Mouse (Mus musculus) intestine, embryonic 15.5 days (tissue): ENCODE measurements around the gene Prpf6. TPM values are rescaled to one million over a fixed set of nuclear protein-coding genes. Genes with fewer than 3 reads are reported as not detected.

ENCODE experiments used
- ATAC-seq: fragments of 200-750 bp; cut with Nextera tagmentation; 2 replicates; pipeline ENCODE4 v1.8.0; 2017; ENCODE audit warnings: moderate TSS enrichment, moderate library complexity
- H3K27ac ChIP-seq: fragments of 300-500 bp; sonication (generic); 2 replicates; pipeline ENCODE4 v1.5.1; 2015; ENCODE audit warnings: mild to moderate bottlenecking, inconsistent platforms
- H3K27me3 ChIP-seq: fragments of 300-500 bp; sonication (generic); replicated peaks from 2 replicates; pipeline ENCODE4 v1.6.1; 2015; ENCODE audit warnings: inconsistent platforms
- H3K36me3 ChIP-seq: fragments of 300-500 bp; sonication (generic); 2 replicates; pipeline ENCODE4 v1.6.1; 2015; ENCODE audit warnings: inconsistent platforms
- H3K4me1 ChIP-seq: fragments of 300-500 bp; sonication (generic); replicated peaks from 2 replicates; pipeline ENCODE4 v1.6.1; 2015; ENCODE audit warnings: inconsistent platforms
- H3K4me2 ChIP-seq: fragments of 300-500 bp; sonication (generic); replicated peaks from 2 replicates; pipeline ENCODE4 v1.6.1; 2015; ENCODE audit warnings: mild to moderate bottlenecking, inconsistent platforms
- H3K4me3 ChIP-seq: fragments of 300-500 bp; sonication (generic); replicated peaks from 2 replicates; pipeline ENCODE4 v1.5.1; 2015; ENCODE audit warnings: inconsistent platforms
- H3K9ac ChIP-seq: fragments of 300-500 bp; sonication (generic); 2 replicates; pipeline ENCODE4 v1.6.1; 2015; ENCODE audit warnings: inconsistent platforms
- H3K9me3 ChIP-seq: fragments of 300-500 bp; sonication (generic); 2 replicates; pipeline ENCODE4 v1.6.1; 2016; ENCODE audit warnings: inconsistent platforms
- WGBS: fragments of 180-500 bp; shearing (Covaris S2); methylation state at CpG from one replicate; pipeline ENCODE4 v1.1.7; 2015; 5-methylcytosine and 5-hydroxymethylcytosine counted together
- polyA plus RNA-seq: library from polyadenylated mRNA; unstranded; fragments of >200 nt; fragmentation: Nextera tagmentation; extraction: Ambion mirVana; gene quantifications from 2 replicates; pipeline ENCODE4 v1.2.1, GENCODE M21; 2015

Gene Prpf6
- polyA plus RNA-seq, 1 experiment from 2014 or later, result 50.5 TPM

DNA sequence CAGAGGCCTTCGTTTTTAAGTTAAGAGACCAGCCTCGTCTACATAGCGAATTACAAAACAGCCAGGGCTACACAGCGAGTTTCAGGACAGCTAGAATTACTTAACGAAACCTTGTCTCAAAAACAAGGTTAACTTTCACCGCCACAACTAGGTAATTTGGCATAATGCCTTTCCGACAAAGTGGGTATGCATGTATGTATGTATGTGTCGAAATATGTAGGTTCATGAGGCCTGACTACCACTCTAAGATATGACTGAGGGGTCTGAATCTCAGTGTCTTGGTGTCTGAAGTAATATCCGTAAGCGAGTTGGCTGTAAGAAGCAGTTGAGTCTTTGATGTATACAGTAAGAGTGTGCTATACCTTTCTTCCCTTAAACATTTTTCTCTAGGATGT lies 10.1 kb downstream of the Prpf6 start:
- H3K27me3 ChIP-seq, result 0 out of 2 replicates have a peak, but pooled peaks cover 3% of the 10 kb centered on the region
- H3K27ac ChIP-seq, result no peak overlapping the region
- H3K36me3 ChIP-seq, result no peaks in the 10 kb centered on the region
- WGBS, result 22% methylated on average over 10 of the region's 10 CpGs
- H3K4me2 ChIP-seq, result peak overlapping the region; percentile 74
- H3K4me1 ChIP-seq, result peaks cover 16% of the 10 kb centered on the region
- H3K4me3 ChIP-seq, result peak overlapping the region; percentile 87
- ATAC-seq, result no peak
- no peaks in the 10 kb centered on the region for H3K9me3 ChIP-seq
- peak overlapping the region; percentile 90 for H3K9ac ChIP-seq

- H3K9me3 ChIP-seq, result no peaks in the 10 kb centered on the region
- no peak for ATAC-seq
- peak overlapping the region; percentile 74 for H3K4me2 ChIP-seq
- peaks cover 14% of the 10 kb centered on the region for H3K4me1 ChIP-seq
- H3K4me3 ChIP-seq, result no peak overlapping the region
- 0 out of 2 replicates have a peak, but pooled peaks cover 3% of the 10 kb centered on the region for H3K27me3 ChIP-seq
- WGBS, result 73% methylated on average over 4 of the region's 4 CpGs
- H3K9ac ChIP-seq, result peak overlapping the region; percentile 90; the same call in 1 of the 2 replicates
- H3K36me3 ChIP-seq, result no peaks in the 10 kb centered on the region
- H3K27ac ChIP-seq, result no peak overlapping the region
Measured at GRCm38 (mm10) chr2:181602367-181602766, 10.7 kb downstream of the Prpf6 start.

GRCm38 (mm10) chr2:181618761-181619495 lies 27.3 kb downstream of the Prpf6 start:
- Histone ChIP-seq H3K4me1 (no peaks in the 10 kb centered on the region), H3K27ac (no peak overlapping the region), H3K9ac (no peak overlapping the region), H3K4me3 (no peak overlapping the region), H3K27me3 (no peaks in the 10 kb centered on the region), H3K4me2 (no peak overlapping the region), H3K9me3 (no peaks in the 10 kb centered on the region), H3K36me3 (peaks cover 24% of the 10 kb centered on the region)
- no peak for ATAC-seq
- WGBS, result 90% methylated on average over 5 of the region's 5 CpGs

GRCm38 (mm10) chr2:181623401-181623800 lies 31.7 kb downstream of the Prpf6 start:
- H3K9ac ChIP-seq, result no peak overlapping the region
- no peak for ATAC-seq
- H3K36me3 ChIP-seq, result peaks cover 20% of the 10 kb centered on the region

GRCm38 (mm10) chr2:181628471-181628870 lies 36.8 kb downstream of the Prpf6 start:
- ATAC-seq, result no peak
- no peak overlapping the region for H3K4me3 ChIP-seq
- H3K4me2 ChIP-seq, result no peak overlapping the region
- H3K27ac ChIP-seq, result no peak overlapping the region
- H3K4me1 ChIP-seq, result no peaks in the 10 kb centered on the region
- H3K27me3 ChIP-seq, result no peaks in the 10 kb centered on the region
- no peaks in the 10 kb centered on the region for H3K9me3 ChIP-seq
- no peak overlapping the region for H3K9ac ChIP-seq
- H3K36me3 ChIP-seq, result peaks cover 6% of the 10 kb centered on the region; the same call in 1 of the 2 replicates

More at GRCm38 (mm10) chr2:181623401-181623800, 31.7 kb downstream of the Prpf6 start:
- no peaks in the 10 kb centered on the region for H3K27me3 ChIP-seq
- no peaks in the 10 kb centered on the region for H3K4me1 ChIP-seq
- H3K27ac ChIP-seq, result no peak overlapping the region
- no peak overlapping the region for H3K4me2 ChIP-seq
- H3K9me3 ChIP-seq, result no peaks in the 10 kb centered on the region
- H3K4me3 ChIP-seq, result no peak overlapping the region

DNA sequence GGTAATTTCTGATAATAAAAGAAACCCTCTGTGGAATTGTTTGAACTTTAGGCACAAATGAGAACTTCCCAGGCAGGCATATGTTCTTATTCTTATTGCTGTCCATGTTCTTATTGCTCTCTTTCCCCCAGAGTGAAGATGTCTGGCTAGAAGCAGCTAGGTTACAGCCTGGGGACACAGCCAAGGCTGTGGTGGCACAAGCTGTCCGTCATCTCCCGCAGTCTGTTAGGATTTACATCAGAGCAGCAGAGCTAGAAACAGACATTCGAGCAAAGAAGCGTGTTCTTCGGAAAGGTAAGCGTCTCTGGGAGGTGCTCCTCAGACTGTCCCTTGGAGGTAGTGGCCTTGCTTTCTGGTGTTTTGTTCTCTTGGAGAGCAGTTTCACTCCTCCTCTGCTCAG lies 41.0 kb downstream of the Prpf6 start:
- no peaks in the 10 kb centered on the region for H3K9me3 ChIP-seq
- no peak overlapping the region for H3K27ac ChIP-seq
- WGBS, result 97% methylated on average over 6 of the region's 6 CpGs
- ATAC-seq, result no peak
- H3K9ac ChIP-seq, result no peak overlapping the region
- H3K27me3 ChIP-seq, result no peaks in the 10 kb centered on the region
- H3K36me3 ChIP-seq, result peaks cover 31% of the 10 kb centered on the region
- no peak overlapping the region for H3K4me3 ChIP-seq
- H3K4me2 ChIP-seq, result no peak overlapping the region
- H3K4me1 ChIP-seq, result no peaks in the 10 kb centered on the region

DNA sequence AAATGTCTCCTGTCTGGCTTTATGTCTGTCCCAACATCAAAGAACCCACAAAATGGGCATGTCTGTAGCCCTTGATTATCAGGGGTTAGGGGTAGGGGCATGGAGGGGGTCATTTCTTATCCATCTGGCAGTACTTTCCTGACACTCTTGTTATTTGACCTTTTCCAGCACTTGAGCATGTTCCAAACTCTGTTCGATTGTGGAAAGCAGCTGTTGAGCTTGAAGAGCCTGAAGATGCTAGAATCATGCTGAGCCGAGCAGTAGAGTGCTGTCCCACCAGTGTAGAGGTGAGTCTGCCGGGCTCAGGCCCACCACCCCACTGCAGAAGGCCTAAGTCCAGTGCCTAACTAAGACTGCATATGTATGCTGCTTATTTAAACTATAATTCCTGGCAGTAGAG lies 44.2 kb downstream of the Prpf6 start:
- no peaks in the 10 kb centered on the region for H3K4me1 ChIP-seq
- H3K9me3 ChIP-seq, result no peaks in the 10 kb centered on the region
- H3K4me3 ChIP-seq, result no peak overlapping the region
- no peaks in the 10 kb centered on the region for H3K27me3 ChIP-seq
- H3K36me3 ChIP-seq, result peaks cover 37% of the 10 kb centered on the region
- no peak overlapping the region for H3K4me2 ChIP-seq
- H3K27ac ChIP-seq, result no peak overlapping the region
- no peak overlapping the region for H3K9ac ChIP-seq
- 92% methylated on average over 3 of the region's 3 CpGs for WGBS
- no peak for ATAC-seq

DNA sequence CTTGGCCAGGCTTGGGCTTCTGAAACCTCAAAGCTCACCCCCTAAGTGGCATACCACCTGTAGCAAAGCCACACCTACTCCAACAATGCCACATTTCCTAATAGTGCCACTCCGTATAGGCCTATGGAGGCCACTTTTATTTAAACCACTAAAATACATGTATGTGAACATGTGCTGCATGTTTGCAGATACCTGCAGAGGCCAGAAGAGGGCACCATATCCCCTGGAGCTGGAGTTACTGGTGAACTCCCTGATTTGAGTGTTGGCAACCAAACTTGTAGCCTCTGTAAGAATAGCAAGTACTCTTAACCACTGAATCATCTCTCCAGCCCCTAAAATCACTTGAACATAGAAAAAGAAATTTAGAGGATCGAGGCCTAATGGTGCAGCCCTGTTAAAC lies 52.7 kb downstream of the Prpf6 start:
- Histone ChIP-seq H3K27ac (no peak overlapping the region), H3K9ac (no peak overlapping the region), H3K27me3 (no peaks in the 10 kb centered on the region), H3K4me2 (no peak overlapping the region), H3K36me3 (peaks cover 34% of the 10 kb centered on the region), H3K9me3 (no peaks in the 10 kb centered on the region), H3K4me3 (no peak overlapping the region), H3K4me1 (no peaks in the 10 kb centered on the region)
- WGBS, result 94% methylated on average over 2 of the region's 2 CpGs
- no peak for ATAC-seq

GRCm38 (mm10) chr2:181645666-181646065 lies 54.0 kb downstream of the Prpf6 start:
- ATAC-seq, result no peak
- Histone ChIP-seq H3K4me1 (no peaks in the 10 kb centered on the region), H3K27ac (no peak overlapping the region), H3K27me3 (no peaks in the 10 kb centered on the region), H3K9ac (no peak overlapping the region), H3K36me3 (peaks cover 37% of the 10 kb centered on the region), H3K4me3 (no peak overlapping the region), H3K4me2 (no peak overlapping the region), H3K9me3 (no peaks in the 10 kb centered on the region)
- WGBS, result 92% methylated on average over 3 of the region's 3 CpGs

DNA sequence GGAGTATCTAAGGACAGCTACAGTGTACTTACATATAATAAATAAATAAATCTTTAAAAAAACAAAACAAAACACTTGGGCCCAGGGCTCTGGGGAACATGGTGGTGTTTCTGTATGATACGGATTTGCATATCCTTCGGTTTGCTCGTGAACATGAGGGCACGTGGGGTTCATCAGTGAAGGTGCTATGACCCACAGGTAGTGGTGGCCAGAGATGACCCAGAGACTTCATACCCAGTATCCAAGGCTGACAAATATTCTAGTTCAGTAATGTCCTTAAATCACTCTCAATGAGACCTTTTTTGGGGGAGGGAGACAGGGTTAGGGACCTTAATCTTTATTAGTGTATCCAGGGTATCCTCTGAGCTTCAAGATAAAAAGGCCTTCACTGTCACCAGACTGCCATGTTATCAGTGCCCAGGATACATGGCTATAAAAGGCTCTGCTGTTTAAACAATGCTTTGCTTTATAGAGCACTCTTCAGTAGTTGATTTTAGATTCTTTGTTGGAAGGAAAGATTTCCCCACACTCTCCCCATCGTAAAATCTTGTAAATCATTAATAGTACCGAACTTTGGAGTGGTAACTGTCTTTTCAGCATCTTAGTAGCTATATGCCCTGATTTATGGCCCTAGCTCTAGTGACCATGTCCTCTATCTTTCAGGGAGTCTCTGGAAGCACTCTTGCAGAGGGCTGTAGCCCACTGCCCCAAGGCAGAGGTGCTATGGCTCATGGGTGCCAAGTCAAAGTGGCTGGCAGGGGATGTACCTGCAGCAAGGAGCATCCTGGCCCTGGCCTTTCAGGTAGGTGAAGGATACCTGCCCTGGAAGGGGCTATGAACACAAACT lies 55.2 kb downstream of the Prpf6 start:
- no peak overlapping the region for H3K4me3 ChIP-seq
- no peaks in the 10 kb centered on the region for H3K27me3 ChIP-seq
- no peak overlapping the region for H3K27ac ChIP-seq
- no peak overlapping the region for H3K9ac ChIP-seq
- ATAC-seq, result peak; percentile 88
- no peaks in the 10 kb centered on the region for H3K9me3 ChIP-seq
- no peaks in the 10 kb centered on the region for H3K4me1 ChIP-seq
- H3K36me3 ChIP-seq, result peaks cover 30% of the 10 kb centered on the region
- no peak overlapping the region for H3K4me2 ChIP-seq
- WGBS, result 70% methylated on average over 6 of the region's 6 CpGs

GRCm38 (mm10) chr2:181648926-181649325 lies 57.3 kb downstream of the Prpf6 start:
- H3K4me3 ChIP-seq, result no peak overlapping the region
- no peaks in the 10 kb centered on the region for H3K27me3 ChIP-seq
- peaks cover 37% of the 10 kb centered on the region for H3K36me3 ChIP-seq
- ATAC-seq, result no peak
- 94% methylated on average over 10 of the region's 10 CpGs for WGBS
- H3K4me1 ChIP-seq, result peaks cover 4% of the 10 kb centered on the region
- no peak overlapping the region for H3K27ac ChIP-seq
- H3K9ac ChIP-seq, result no peak overlapping the region
- H3K4me2 ChIP-seq, result no peak overlapping the region
- H3K9me3 ChIP-seq, result no peaks in the 10 kb centered on the region

- Histone ChIP-seq H3K4me2 (no peak overlapping the region), H3K36me3 (peaks cover 43% of the 10 kb centered on the region), H3K27me3 (no peaks in the 10 kb centered on the region), H3K9me3 (no peaks in the 10 kb centered on the region), H3K4me3 (no peak overlapping the region), H3K9ac (no peak overlapping the region), H3K27ac (no peak overlapping the region), H3K4me1 (peaks cover 4% of the 10 kb centered on the region)
- peak; percentile 34; the same call in 1 of the 2 replicates for ATAC-seq
Measured at GRCm38 (mm10) chr2:181653065-181653464, 61.4 kb downstream of the Prpf6 start.
